Mouse (Mus musculus) stomach, embryonic 15.5 days (tissue): ENCODE measurements around the gene Fam19a3. TPM values are rescaled to one million over a fixed set of nuclear protein-coding genes. Genes with fewer than 3 reads are reported as not detected.

Source experiments
- ATAC-seq: fragments of 200-750 bp; cut with Nextera tagmentation; 2 replicates; pipeline ENCODE4 v1.8.0; 2017; ENCODE audit warnings: low read depth, moderate number of reproducible peaks, moderate TSS enrichment; ENCODE audit not compliant: insufficient read depth, low FRiP score
- H3K27ac ChIP-seq: fragments of 300-500 bp; sonication (generic); 2 replicates; pipeline ENCODE4 v1.5.1; 2015; ENCODE audit warnings: mild to moderate bottlenecking, inconsistent platforms
- H3K27me3 ChIP-seq: fragments of 300-500 bp; sonication (generic); replicated peaks from 2 replicates; pipeline ENCODE4 v1.6.1; 2015; ENCODE audit warnings: inconsistent platforms
- H3K36me3 ChIP-seq: fragments of 300-500 bp; sonication (generic); 2 replicates; pipeline ENCODE4 v1.6.1; 2015; ENCODE audit warnings: inconsistent platforms
- H3K4me1 ChIP-seq: fragments of 300-500 bp; sonication (generic); 2 replicates; pipeline ENCODE4 v1.6.1; 2015; ENCODE audit warnings: inconsistent platforms
- H3K4me2 ChIP-seq: fragments of 300-500 bp; sonication (generic); 2 replicates; pipeline ENCODE4 v1.6.1; 2015; ENCODE audit warnings: mild to moderate bottlenecking, inconsistent platforms
- H3K4me3 ChIP-seq: fragments of 300-500 bp; sonication (generic); replicated peaks from 2 replicates; pipeline ENCODE4 v1.5.1; 2015; ENCODE audit warnings: inconsistent platforms
- H3K9ac ChIP-seq: fragments of 300-500 bp; sonication (generic); 2 replicates; pipeline ENCODE4 v1.6.1; 2015; ENCODE audit warnings: inconsistent platforms
- H3K9me3 ChIP-seq: fragments of 300-500 bp; sonication (generic); 2 replicates; pipeline ENCODE4 v1.6.1; 2016; ENCODE audit warnings: inconsistent platforms
- WGBS: fragments of 180-500 bp; shearing (Covaris S2); methylation state at CpG from one replicate; pipeline ENCODE4 v1.1.7; 2015; 5-methylcytosine and 5-hydroxymethylcytosine counted together
- polyA plus RNA-seq: library from polyadenylated mRNA; unstranded; fragments of >200 nt; fragmentation: Nextera tagmentation; extraction: Ambion mirVana; gene quantifications from 2 replicates; pipeline ENCODE4 v1.2.1, GENCODE M21; 2015

Gene Fam19a3
- polyA plus RNA-seq, 1 experiment from 2014 or later: 0.21 TPM

GRCm38 (mm10) chr3:104743864-104744263 lies 37.8 kb downstream of the Fam19a3 start:
- Histone ChIP-seq H3K4me3 (no peak overlapping the region), H3K9me3 (no peaks in the 10 kb centered on the region), H3K4me2 (no peak overlapping the region), H3K36me3 (no peaks in the 10 kb centered on the region), H3K4me1 (no peaks in the 10 kb centered on the region), H3K9ac (no peak overlapping the region), H3K27me3 (no peaks in the 10 kb centered on the region), H3K27ac (no peak overlapping the region)
- no peak for ATAC-seq
- WGBS: 73% methylated on average over 1 of the region's 1 CpGs

GRCm38 (mm10) chr3:104743161-104743560 lies 38.5 kb downstream of the Fam19a3 start:
- Histone ChIP-seq H3K27ac (no peak overlapping the region), H3K9ac (no peak overlapping the region), H3K9me3 (no peaks in the 10 kb centered on the region), H3K4me2 (no peak overlapping the region), H3K4me3 (no peak overlapping the region), H3K4me1 (no peaks in the 10 kb centered on the region), H3K27me3 (no peaks in the 10 kb centered on the region), H3K36me3 (no peaks in the 10 kb centered on the region)
- WGBS: 46% methylated on average over 1 of the region's 1 CpGs
- ATAC-seq: no peak

GRCm38 (mm10) chr3:104741954-104742353 lies 39.7 kb downstream of the Fam19a3 start:
- Histone ChIP-seq H3K27me3 (no peaks in the 10 kb centered on the region), H3K27ac (no peak overlapping the region), H3K4me3 (no peak overlapping the region), H3K4me2 (no peak overlapping the region), H3K9me3 (no peaks in the 10 kb centered on the region), H3K36me3 (no peaks in the 10 kb centered on the region), H3K4me1 (no peaks in the 10 kb centered on the region), H3K9ac (no peak overlapping the region)
- 0 out of 2 replicates have a peak, but pooled peaks have one; percentile 35 for ATAC-seq
- WGBS: 84% methylated on average over 3 of the region's 3 CpGs

GRCm38 (mm10) chr3:104734654-104735053 lies 47.0 kb downstream of the Fam19a3 start:
- no peaks in the 10 kb centered on the region for H3K9me3 ChIP-seq
- no peaks in the 10 kb centered on the region for H3K4me1 ChIP-seq
- H3K9ac ChIP-seq: no peak overlapping the region
- no peak for ATAC-seq
- H3K27me3 ChIP-seq: no peaks in the 10 kb centered on the region
- no peak overlapping the region for H3K27ac ChIP-seq
- no peaks in the 10 kb centered on the region for H3K36me3 ChIP-seq
- 50% methylated on average over 7 of the region's 7 CpGs for WGBS
- H3K4me3 ChIP-seq: no peak overlapping the region
- no peak overlapping the region for H3K4me2 ChIP-seq

GRCm38 (mm10) chr3:104732907-104733306 lies 48.7 kb downstream of the Fam19a3 start:
- Histone ChIP-seq H3K27ac (no peak overlapping the region), H3K4me1 (no peaks in the 10 kb centered on the region), H3K36me3 (no peaks in the 10 kb centered on the region), H3K9me3 (no peaks in the 10 kb centered on the region), H3K4me3 (no peak overlapping the region), H3K9ac (no peak overlapping the region), H3K4me2 (no peak overlapping the region), H3K27me3 (no peaks in the 10 kb centered on the region)
- 62% methylated on average over 3 of the region's 3 CpGs for WGBS
- ATAC-seq: no peak

- H3K27ac ChIP-seq: no peak overlapping the region
- no peak for ATAC-seq
- no peaks in the 10 kb centered on the region for H3K9me3 ChIP-seq
- no peaks in the 10 kb centered on the region for H3K4me1 ChIP-seq
- H3K36me3 ChIP-seq: no peaks in the 10 kb centered on the region
- H3K4me3 ChIP-seq: no peak overlapping the region
- no peak overlapping the region for H3K9ac ChIP-seq
- no peak overlapping the region for H3K4me2 ChIP-seq
- WGBS: 73% methylated on average over 6 of the region's 6 CpGs
- H3K27me3 ChIP-seq: no peaks in the 10 kb centered on the region
Measured at GRCm38 (mm10) chr3:104729270-104729839, 52.3 kb downstream of the Fam19a3 start.

Other genes starting within 250 kb of the Fam19a3 start
- gene Slc16a1, start 143.2 kb downstream of the Fam19a3 start, polyA plus RNA-seq: 33.7 and 35.6 TPM in 2 replicates
- gene Ppm1j, start 784 bp downstream of the Fam19a3 start, polyA plus RNA-seq: 3.1 and 4.1 TPM in 2 replicates
- gene Rhoc, start 6.5 kb upstream of the Fam19a3 start, polyA plus RNA-seq: 156 and 157 TPM in 2 replicates
- 86.1 and 95.2 TPM in 2 replicates for gene Mov10, start 36.7 kb upstream of the Fam19a3 start, polyA plus RNA-seq
- 34.4 and 37.5 TPM in 2 replicates for gene St7l, start 82.2 kb upstream of the Fam19a3 start, polyA plus RNA-seq
- 178 and 186 TPM in 2 replicates for gene Capza1, start 82.7 kb upstream of the Fam19a3 start, polyA plus RNA-seq
- gene Wnt2b, start 180.1 kb upstream of the Fam19a3 start, polyA plus RNA-seq: 2.8 and 3.6 TPM in 2 replicates